Mouse (Mus musculus): ENCODE data around the gene Galm. TPM values are rescaled to one million over a fixed set of nuclear protein-coding genes. Genes with fewer than 3 reads are reported as not detected.

Galm gene
- polyA plus RNA-seq, 1 experiment from 2014 or later = 18.2 TPM

DNA sequence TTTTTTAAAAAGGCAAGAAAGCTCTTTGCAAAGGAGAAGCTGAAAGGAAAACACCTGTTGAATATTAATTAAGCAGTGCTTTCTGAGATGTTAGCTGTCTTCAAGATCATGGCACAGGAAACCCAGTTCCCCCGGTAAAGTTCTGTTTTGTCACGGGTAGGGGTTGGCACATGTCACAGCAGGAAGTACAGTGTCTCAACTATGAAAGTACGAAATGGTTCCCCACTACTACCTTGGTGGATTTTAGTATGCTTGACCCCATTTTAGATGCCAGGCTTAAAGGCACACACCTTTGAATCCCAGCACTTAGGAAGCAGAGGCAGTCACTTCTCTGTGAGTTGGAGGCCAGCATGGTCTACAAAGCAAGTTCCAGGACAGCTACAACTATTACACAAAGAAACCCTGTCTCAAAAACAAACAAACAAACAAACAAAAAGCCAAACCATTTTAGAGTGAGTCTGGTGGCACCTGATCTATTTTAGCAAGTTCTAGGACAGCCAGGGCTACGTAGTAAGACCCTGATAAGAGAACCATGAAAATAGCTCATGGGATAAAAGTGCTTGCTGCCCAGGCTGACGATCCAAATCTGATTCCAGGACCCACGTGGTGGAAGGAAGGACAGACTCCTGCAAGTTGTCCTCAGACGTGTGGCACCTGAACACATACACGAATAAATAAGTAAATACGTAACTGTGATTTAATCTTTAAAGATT, 3.6 kb downstream of the Galm start:
- no peaks in the 10 kb centered on the region for H3K27me3 ChIP-seq
- H3K27ac ChIP-seq = 0 out of 2 replicates have a peak overlapping the region, but pooled peaks have one; percentile 14
- H3K36me3 ChIP-seq = no peaks in the 10 kb centered on the region
- H3K4me1 ChIP-seq = peaks cover 24% of the 10 kb centered on the region
- WGBS = 73% methylated on average over 9 of the region's 9 CpGs
- no peak overlapping the region for H3K9ac ChIP-seq
- no peaks in the 10 kb centered on the region for H3K9me3 ChIP-seq (replicated peaks)
- no peak for ATAC-seq (replicated peaks; ENCODE audit: low FRiP score)
- H3K4me3 ChIP-seq (replicated peaks) = no peak overlapping the region
- no peak overlapping the region for H3K4me2 ChIP-seq

DNA sequence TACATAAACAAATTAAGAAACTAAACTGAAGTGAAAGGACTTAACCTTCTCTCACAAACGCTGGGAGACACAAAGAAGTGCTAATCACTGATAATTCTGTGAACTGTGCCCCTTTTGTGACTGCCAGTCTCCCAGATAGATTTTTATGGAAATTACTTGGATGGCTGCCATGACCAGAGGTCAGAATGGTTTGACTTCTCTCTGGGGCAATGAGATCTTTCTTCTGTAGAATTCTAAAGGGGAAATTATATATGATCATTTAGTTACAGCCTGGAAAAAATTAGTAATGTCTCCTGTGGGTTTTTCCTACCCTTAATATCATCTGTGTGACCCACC, 4.1 kb downstream of the Galm start:
- WGBS = 53% methylated on average over 1 of the region's 1 CpGs
- Histone ChIP-seq H3K27me3 (no peaks in the 10 kb centered on the region), H3K36me3 (no peaks in the 10 kb centered on the region), H3K4me3 (replicated peaks) (no peak overlapping the region), H3K9ac (no peak overlapping the region), H3K4me2 (no peak overlapping the region), H3K27ac (0 out of 2 replicates have a peak overlapping the region, but pooled peaks have one; percentile 14), H3K9me3 (replicated peaks) (no peaks in the 10 kb centered on the region), H3K4me1 (peaks cover 24% of the 10 kb centered on the region)
- no peak for ATAC-seq (replicated peaks; ENCODE audit: low FRiP score)

DNA sequence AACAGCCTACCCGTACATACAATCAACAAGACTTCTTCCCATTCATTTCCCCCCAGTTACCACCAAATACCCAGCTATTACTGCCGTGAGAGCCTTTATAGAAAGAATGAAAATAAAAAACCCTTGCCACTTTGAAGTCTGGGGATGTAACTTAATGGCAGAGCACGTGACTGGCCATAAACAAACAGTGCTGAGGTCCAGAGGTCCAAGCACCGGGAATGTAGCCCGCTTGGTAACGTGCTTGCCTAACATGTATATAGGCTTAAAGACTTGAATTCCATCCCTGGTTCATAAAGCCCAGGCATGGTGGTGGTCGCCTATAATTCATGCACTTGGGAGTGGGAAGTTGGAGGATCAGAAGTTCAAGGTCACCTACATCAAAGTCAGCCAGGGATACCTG, 4.6 kb downstream of the Galm start:
- WGBS = 46% methylated on average over 7 of the region's 7 CpGs
- Histone ChIP-seq H3K27ac (no peak overlapping the region), H3K4me2 (no peak overlapping the region), H3K36me3 (no peaks in the 10 kb centered on the region), H3K9me3 (replicated peaks) (no peaks in the 10 kb centered on the region), H3K4me1 (peaks cover 24% of the 10 kb centered on the region), H3K4me3 (replicated peaks) (no peak overlapping the region), H3K9ac (no peak overlapping the region), H3K27me3 (no peaks in the 10 kb centered on the region)
- ATAC-seq (replicated peaks; ENCODE audit: low FRiP score) = 0 out of 2 replicates have a peak, but pooled peaks have one; percentile 33

DNA sequence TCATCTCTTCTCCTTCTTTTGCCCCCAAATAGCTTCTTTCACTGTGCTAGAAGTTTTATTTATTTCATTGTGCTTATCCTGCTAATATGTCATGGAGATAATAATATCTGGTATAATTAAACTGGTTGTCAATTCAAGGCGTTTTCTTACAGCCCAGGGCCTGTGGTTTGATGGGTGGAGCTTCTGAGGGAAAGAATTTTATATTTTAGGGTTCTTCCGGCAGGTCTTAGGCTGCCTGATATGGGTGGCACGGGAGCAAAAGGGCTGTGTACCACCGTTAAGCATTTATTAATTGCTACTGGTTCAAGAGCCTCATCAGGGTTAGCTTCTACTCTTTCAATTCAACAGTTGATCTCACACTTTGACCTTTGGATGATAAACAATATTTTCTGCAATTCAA, 5.2 kb downstream of the Galm start:
- 66% methylated on average over 4 of the region's 4 CpGs for WGBS
- Histone ChIP-seq H3K27me3 (no peaks in the 10 kb centered on the region), H3K4me2 (no peak overlapping the region), H3K36me3 (no peaks in the 10 kb centered on the region), H3K27ac (no peak overlapping the region), H3K4me1 (peaks cover 24% of the 10 kb centered on the region), H3K4me3 (replicated peaks) (no peak overlapping the region), H3K9me3 (replicated peaks) (no peaks in the 10 kb centered on the region), H3K9ac (no peak overlapping the region)
- no peak for ATAC-seq (replicated peaks; ENCODE audit: low FRiP score)

DNA sequence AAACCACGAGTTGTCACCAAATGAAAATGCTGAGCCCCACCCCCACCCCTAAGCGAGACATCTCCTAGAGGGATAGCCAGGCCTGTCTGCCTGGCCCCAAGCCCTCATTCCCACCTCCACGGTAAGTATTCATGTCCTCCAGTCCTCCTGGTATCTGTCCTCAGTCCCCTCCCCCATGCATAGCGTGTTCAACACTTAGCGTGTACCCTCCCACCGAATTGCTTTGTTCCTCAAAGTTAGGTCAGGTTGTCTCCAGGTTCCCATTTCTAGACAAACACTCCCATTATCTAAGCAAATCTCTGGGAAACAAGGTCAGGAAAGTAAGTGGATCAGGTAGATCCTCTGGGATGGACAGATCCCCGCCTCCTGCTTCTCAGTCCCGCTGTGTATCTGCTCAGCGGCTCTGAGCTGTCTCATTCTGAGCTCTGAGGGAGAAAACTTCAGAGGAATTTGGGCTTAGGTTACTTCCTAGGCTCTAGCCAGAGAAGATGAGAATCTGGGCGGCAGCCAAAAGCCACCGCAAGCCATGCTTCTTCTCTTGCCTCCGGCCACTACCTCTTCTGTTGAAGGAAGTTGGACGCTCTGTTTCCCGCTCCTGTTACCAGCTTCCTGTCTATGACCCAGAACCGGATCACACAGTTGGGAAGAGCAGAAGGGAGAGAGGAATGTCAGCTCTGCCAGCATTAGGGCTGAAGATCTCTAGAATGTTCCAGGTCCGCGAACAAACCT, 11.3 kb downstream of the Galm start:
- Histone ChIP-seq H3K9ac (no peak overlapping the region), H3K4me2 (no peak overlapping the region)
- no peak for ATAC-seq (replicated peaks; ENCODE audit: low FRiP score)

DNA sequence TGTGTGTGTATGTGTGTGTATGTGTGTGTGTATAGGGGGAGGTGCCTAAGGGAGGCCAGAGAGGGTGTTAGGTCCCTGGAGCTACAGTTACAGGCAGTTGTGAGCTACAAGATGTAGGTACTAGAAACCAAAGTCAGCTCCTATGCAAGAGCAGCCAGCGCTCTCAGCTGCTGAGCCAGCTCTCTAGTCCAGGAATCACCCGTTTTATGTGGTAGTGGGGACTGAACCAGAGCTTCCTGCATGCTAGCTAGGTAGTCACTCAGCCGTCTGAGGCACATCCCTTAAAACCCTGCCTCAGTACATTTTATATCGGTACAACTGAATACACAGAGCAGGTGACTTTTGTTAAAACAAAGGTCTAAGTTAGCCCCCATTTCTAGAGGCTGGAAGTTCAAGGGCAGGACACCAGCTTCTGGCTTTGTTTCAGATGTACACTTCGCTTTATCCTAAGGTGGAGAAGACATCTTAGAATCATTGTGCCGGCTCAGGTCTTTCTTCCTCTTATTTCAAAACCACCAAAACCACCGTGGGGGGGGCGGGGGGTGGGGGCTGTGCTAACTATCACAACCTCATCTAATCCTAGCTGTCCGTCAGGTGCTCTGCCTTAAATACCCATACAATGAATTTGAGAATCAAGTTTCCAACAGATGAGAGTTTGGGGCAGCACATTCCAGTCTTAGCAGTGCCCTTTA, 12.6 kb downstream of the Galm start:
- ATAC-seq (replicated peaks; ENCODE audit: low FRiP score) = no peak
- no peaks in the 10 kb centered on the region for H3K27me3 ChIP-seq
- H3K4me1 ChIP-seq = 0 out of 2 replicates have a peak, but pooled peaks cover 5% of the 10 kb centered on the region
- no peaks in the 10 kb centered on the region for H3K9me3 ChIP-seq (replicated peaks)
- H3K9ac ChIP-seq = no peak overlapping the region
- H3K4me3 ChIP-seq (replicated peaks) = no peak overlapping the region
- H3K36me3 ChIP-seq = no peaks in the 10 kb centered on the region
- WGBS = 79% methylated on average over 9 of the region's 9 CpGs
- H3K4me2 ChIP-seq = no peak overlapping the region
- no peak overlapping the region for H3K27ac ChIP-seq

More for the DNA sequence above, 11.3 kb downstream of the Galm start:
- H3K9me3 ChIP-seq (replicated peaks) = no peaks in the 10 kb centered on the region
- H3K4me3 ChIP-seq (replicated peaks) = no peak overlapping the region
- H3K36me3 ChIP-seq = no peaks in the 10 kb centered on the region
- 0 out of 2 replicates have a peak, but pooled peaks cover 5% of the 10 kb centered on the region for H3K4me1 ChIP-seq
- WGBS = 77% methylated on average over 17 of the region's 17 CpGs
- H3K27ac ChIP-seq = no peak overlapping the region
- no peaks in the 10 kb centered on the region for H3K27me3 ChIP-seq

DNA sequence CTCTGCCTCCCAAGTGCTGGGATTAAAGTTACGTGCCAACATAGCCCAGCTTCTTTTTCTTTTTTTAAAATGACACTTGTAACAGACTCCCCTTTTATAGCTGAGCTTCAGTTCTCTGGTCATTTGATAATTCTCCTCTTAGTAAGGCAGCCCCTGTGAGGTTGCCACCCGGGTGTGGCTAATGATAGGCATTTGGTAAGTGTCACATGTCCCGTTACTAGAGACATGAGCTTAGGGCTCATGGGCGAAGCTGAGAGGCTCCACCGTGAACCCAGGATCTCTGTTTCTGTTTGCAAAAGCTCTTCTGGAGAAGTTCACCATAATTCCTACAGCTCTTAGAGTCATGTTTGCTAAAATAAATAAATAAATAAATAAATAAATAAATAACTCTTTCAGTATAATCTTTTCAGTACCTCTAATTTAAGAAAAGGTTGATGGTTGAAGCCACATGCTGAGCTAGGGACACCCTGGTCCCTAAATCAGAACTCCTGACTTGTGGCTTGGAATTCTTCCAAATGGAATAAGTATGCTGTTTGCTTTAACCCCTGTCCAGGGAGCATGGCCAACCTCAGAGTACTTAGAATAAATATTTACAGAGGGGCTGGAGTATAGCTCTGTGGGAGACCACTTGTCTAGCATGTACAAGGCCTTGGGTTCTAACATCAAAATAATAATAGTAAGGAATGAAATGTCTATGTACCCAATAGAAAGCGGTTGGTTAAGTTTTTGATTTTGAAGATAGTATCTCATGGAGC, 16.4 kb downstream of the Galm start:
- 59% methylated on average over 6 of the region's 6 CpGs for WGBS
- no peaks in the 10 kb centered on the region for H3K36me3 ChIP-seq
- no peak overlapping the region for H3K9ac ChIP-seq
- H3K27me3 ChIP-seq = 0 out of 2 replicates have a peak, but pooled peaks cover 7% of the 10 kb centered on the region
- peaks cover 14% of the 10 kb centered on the region for H3K4me1 ChIP-seq
- ATAC-seq (replicated peaks; ENCODE audit: low FRiP score) = no peak
- H3K9me3 ChIP-seq (replicated peaks) = no peaks in the 10 kb centered on the region
- H3K27ac ChIP-seq = no peak overlapping the region
- H3K4me2 ChIP-seq = no peak overlapping the region
- H3K4me3 ChIP-seq (replicated peaks) = no peak overlapping the region

DNA sequence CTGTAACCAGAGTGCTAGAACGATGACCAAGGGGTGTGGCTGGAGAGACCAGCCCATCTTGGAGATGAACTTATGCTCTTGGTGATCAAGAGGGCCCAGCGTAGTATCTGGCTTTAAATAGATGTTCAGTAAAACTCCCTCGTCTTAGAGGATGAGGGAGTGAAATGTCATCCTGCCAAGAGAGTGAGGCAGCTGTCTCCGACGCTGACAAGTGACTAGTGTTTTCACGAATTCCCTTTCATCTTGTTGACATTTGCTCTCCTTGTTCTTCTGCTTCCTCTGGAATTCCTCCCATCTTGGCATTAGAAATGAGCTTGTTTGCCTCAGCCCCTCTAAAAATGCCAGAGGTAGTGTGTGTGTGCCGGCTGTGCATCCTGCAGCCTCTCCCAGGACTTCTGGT, 17.9 kb downstream of the Galm start:
- Histone ChIP-seq H3K4me2 (no peak overlapping the region), H3K4me3 (replicated peaks) (no peak overlapping the region), H3K27ac (no peak overlapping the region), H3K4me1 (peaks cover 18% of the 10 kb centered on the region), H3K36me3 (no peaks in the 10 kb centered on the region), H3K9ac (no peak overlapping the region), H3K9me3 (replicated peaks) (no peaks in the 10 kb centered on the region), H3K27me3 (0 out of 2 replicates have a peak, but pooled peaks cover 7% of the 10 kb centered on the region)
- WGBS = 45% methylated on average over 7 of the region's 7 CpGs
- ATAC-seq (replicated peaks; ENCODE audit: low FRiP score) = no peak

DNA sequence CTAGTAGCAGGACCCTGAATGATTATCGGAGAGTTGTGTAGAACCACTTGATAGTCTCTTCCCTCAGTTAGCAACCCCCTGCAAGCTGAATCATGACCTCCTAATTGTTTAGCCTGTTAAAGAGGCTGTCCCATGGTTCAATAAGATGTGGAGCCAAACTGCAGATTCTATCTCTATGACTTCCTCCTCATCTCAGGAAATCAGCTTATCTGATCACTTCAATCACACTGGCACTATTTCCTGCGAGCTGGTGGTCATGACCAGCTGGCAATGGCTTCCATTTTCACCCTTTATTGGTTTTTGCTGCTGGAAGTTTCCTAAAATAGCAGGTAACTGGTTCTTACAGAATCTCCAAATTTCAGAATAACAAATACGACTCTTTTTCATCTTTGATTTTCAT, 18.5 kb downstream of the Galm start:
- no peak overlapping the region for H3K4me3 ChIP-seq (replicated peaks)
- 0 out of 2 replicates have a peak, but pooled peaks cover 7% of the 10 kb centered on the region for H3K27me3 ChIP-seq
- ATAC-seq (replicated peaks; ENCODE audit: low FRiP score) = no peak
- no peak overlapping the region for H3K27ac ChIP-seq
- H3K9me3 ChIP-seq (replicated peaks) = no peaks in the 10 kb centered on the region
- 69% methylated on average over 3 of the region's 3 CpGs for WGBS
- peaks cover 18% of the 10 kb centered on the region for H3K4me1 ChIP-seq
- H3K36me3 ChIP-seq = no peaks in the 10 kb centered on the region
- H3K4me2 ChIP-seq = no peak overlapping the region
- no peak overlapping the region for H3K9ac ChIP-seq

DNA sequence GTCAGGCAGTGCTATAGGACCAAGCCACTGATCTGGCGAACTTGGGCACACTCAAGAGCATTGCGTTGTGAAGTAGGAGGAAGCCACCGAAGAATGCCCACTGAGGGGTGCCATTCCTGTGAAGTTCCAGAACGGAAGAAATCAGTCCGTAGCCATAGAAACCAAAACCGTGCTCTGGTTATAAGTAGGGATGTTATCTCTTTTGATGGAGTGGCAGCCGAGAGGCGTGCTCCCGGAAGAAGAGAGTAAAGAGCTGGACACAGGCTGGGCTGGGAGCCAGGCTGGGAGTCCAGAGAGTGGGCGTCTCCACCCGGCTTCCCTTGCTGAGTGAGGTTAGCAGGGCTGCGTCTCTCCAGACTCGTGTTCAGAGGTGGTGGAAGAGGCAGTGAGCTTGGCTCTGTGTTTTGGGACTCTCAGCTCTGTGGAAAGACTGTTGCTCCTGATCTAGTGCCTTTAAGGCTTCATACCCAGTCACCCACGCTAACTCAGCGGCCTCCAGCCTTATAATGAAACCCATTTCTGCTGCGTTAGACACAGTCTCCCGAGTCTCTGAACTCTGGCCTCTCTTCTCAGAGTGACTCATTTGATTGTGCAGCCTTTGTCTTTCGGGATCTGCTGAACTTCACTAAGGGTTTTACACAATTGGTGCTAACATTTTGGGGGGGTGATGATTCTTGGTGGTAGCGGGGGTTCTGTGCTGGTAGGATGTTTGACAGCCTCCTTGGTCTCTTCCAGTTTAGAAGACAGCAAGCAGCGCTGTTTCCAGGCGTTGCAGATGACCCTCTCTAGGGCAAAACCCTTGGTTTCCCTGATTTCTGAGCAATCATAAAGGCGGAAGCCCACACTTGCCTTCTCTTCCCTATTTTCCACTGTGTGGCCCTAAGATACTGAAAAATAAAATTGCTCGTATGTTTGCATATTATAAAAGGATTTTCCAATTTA, 21.1 kb downstream of the Galm start:
- no peaks in the 10 kb centered on the region for H3K9me3 ChIP-seq (replicated peaks)
- peak; percentile 74; the same call in 1 of the 2 replicates for ATAC-seq (replicated peaks; ENCODE audit: low FRiP score)
- H3K4me1 ChIP-seq = peaks cover 18% of the 10 kb centered on the region
- no peaks in the 10 kb centered on the region for H3K36me3 ChIP-seq
- H3K27ac ChIP-seq = no peak overlapping the region
- H3K27me3 ChIP-seq = 0 out of 2 replicates have a peak, but pooled peaks cover 7% of the 10 kb centered on the region
- 55% methylated on average over 23 of the region's 23 CpGs for WGBS
- peak overlapping the region; percentile 36 for H3K4me2 ChIP-seq
- peak overlapping the region; percentile 11; the same call in 1 of the 2 replicates for H3K4me3 ChIP-seq (replicated peaks)
- H3K9ac ChIP-seq = no peak overlapping the region

DNA sequence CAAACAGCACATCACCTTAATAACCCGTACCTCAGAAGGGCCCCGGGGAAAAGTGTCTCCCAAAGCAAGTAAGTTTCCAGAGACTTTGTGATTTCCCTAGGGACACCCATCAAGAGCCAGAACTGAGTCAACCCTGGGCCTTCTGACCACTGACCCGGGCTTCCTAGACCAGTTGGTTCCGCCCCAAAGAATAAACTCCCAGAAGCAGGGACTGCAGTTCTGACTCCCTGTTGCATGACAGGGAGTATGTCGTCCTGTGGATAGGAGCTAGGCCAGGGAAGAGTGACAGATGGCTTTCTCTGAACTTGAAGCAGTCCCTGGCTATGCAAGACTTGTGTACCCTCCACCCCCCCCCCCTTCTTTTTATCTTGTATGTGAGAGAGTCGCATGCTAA, 21.7 kb downstream of the Galm start:
- H3K27ac ChIP-seq = no peak overlapping the region
- no peak overlapping the region for H3K9ac ChIP-seq
- no peak overlapping the region for H3K4me3 ChIP-seq (replicated peaks)
- peaks cover 15% of the 10 kb centered on the region for H3K4me1 ChIP-seq
- H3K36me3 ChIP-seq = no peaks in the 10 kb centered on the region
- H3K9me3 ChIP-seq (replicated peaks) = no peaks in the 10 kb centered on the region
- H3K27me3 ChIP-seq = 0 out of 2 replicates have a peak, but pooled peaks cover 7% of the 10 kb centered on the region
- H3K4me2 ChIP-seq = no peak overlapping the region
- peak; percentile 49; the same call in 1 of the 2 replicates for ATAC-seq (replicated peaks; ENCODE audit: low FRiP score)
- WGBS = 67% methylated on average over 6 of the region's 6 CpGs

All from kidney, embryonic 15.5 days (tissue).